Mouse (Mus musculus) naive thymus-derived CD4-positive, alpha-beta T cell, adult 2 months (primary cell): ENCODE measurements at regions not wholly inside any gene's neighbourhood (a gene's known extent, or its start where the extent isn't known, plus 50 kb on each side); places are given as distances from the start of the nearest gene placed in this dataset.

Experiments
- DNase-seq: peaks from one replicate; pipeline ENCODE4 v3.0.0-alpha.2; 2011; ENCODE audit warnings: low read depth

- DNase-seq, result no peak
Measured at GRCm38 (mm10) chr4:83986951-83987822, 461.8 kb downstream of the Ccdc171 start.

GRCm38 (mm10) chr4:83987846-83988245 is 462.5 kb downstream of the Ccdc171 start:
- no peak for DNase-seq

- DNase-seq, result no peak
Measured at GRCm38 (mm10) chr4:83988314-83988713, 463.0 kb downstream of the Ccdc171 start.

- no peak for DNase-seq
Measured at GRCm38 (mm10) chr4:83990126-83990989, 465.0 kb downstream of the Ccdc171 start.

GRCm38 (mm10) chr4:83991195-83991594 is 465.9 kb downstream of the Ccdc171 start:
- no peak for DNase-seq

- DNase-seq, result no peak
Measured at GRCm38 (mm10) chr4:83997079-83997478, 471.7 kb downstream of the Ccdc171 start.

GRCm38 (mm10) chr4:84001645-84002044 is 476.3 kb downstream of the Ccdc171 start:
- no peak for DNase-seq

GRCm38 (mm10) chr4:84004055-84004778 is 478.9 kb downstream of the Ccdc171 start:
- DNase-seq, result no peak

GRCm38 (mm10) chr4:84004786-84005382 is 479.5 kb downstream of the Ccdc171 start:
- no peak for DNase-seq

- no peak for DNase-seq
Measured at GRCm38 (mm10) chr4:84011941-84012340, 486.6 kb downstream of the Ccdc171 start.

- no peak for DNase-seq
Measured at GRCm38 (mm10) chr4:84015139-84015538, 489.8 kb downstream of the Ccdc171 start.

GRCm38 (mm10) chr4:84015552-84016169 is 490.3 kb downstream of the Ccdc171 start:
- no peak for DNase-seq

GRCm38 (mm10) chr4:84018135-84018534 is 492.8 kb downstream of the Ccdc171 start:
- no peak for DNase-seq

GRCm38 (mm10) chr4:84018774-84019173 is 493.4 kb downstream of the Ccdc171 start:
- DNase-seq, result no peak

- DNase-seq, result no peak
Measured at GRCm38 (mm10) chr4:84019500-84020255, 494.3 kb downstream of the Ccdc171 start.

- DNase-seq, result no peak
Measured at GRCm38 (mm10) chr4:84020692-84021091, 495.3 kb downstream of the Ccdc171 start.

GRCm38 (mm10) chr4:84022323-84022722 is 497.0 kb downstream of the Ccdc171 start:
- no peak for DNase-seq

- DNase-seq, result no peak
Measured at GRCm38 (mm10) chr4:84026144-84026543, 500.8 kb downstream of the Ccdc171 start.

- no peak for DNase-seq
Measured at GRCm38 (mm10) chr4:84028120-84028519, 502.8 kb downstream of the Ccdc171 start.

GRCm38 (mm10) chr4:84030916-84031315 is 505.6 kb downstream of the Ccdc171 start:
- DNase-seq, result no peak

GRCm38 (mm10) chr4:84032505-84032904 is 507.2 kb downstream of the Ccdc171 start:
- DNase-seq, result no peak
